In genomic region chr17:79356071-79356601, GRCm38 (mm10) we compare ENCODE assay signal across 8 mouse cellular contexts. TPM values are rescaled to one million over a fixed set of nuclear protein-coding genes. Genes with fewer than 3 reads are reported as not detected.
A peak's percentile ranks its signal among the peaks of the same experiment; 100 is the strongest.
DNase-seq lines count a peak whose midpoint lies in the region; ATAC-seq and TF ChIP-seq lines count a peak whose summit lies in the region.

No protein-coding gene starts in this region.

- H3K4me2 ChIP-seq in stomach, embryonic 15.5 days, result peak overlapping the region; percentile 100

- H3K9me3 ChIP-seq in stomach, embryonic 15.5 days, result no peaks in the 10 kb centered on the region

- peak; percentile 19 for DNase-seq in adrenal gland, adult 8-10 months
- DNase-seq in adrenal gland, postnatal 4 days (ENCODE audit: low spot score in 2 of 2), result no peak
- peak; percentile 31 for DNase-seq in CD4-positive, CD25-positive, alpha-beta regulatory T cell, adult 2 months (ENCODE audit: low read depth, low spot score)
- no peak for DNase-seq in ovary, adult 18-20 months (ENCODE audit: low spot score)

- peak; percentile 7 for ATAC-seq in inflammation-experienced regulatory T-cells, adult 6 months
- ATAC-seq in megakaryocyte, adult 5-6 weeks (ENCODE audit: poor library complexity, severe bottlenecking), result peak; percentile 1; the same call in 1 of the 2 replicates
- ATAC-seq in stomach, embryonic 15.5 days (ENCODE audit: insufficient read depth, low FRiP score, low read depth), result peak; percentile 9; the same call in 1 of the 2 replicates

- H3K9ac ChIP-seq in stomach, embryonic 15.5 days, result 0 out of 2 replicates have a peak overlapping the region, but pooled peaks have one; percentile 54

- no peak for TF ChIP-seq POLR2A in embryonic fibroblast, embryonic 13.5 days (IDR thresholded peaks at IDR 0.05; ENCODE audit: low read depth, low read length)

- H3K27me3 ChIP-seq in stomach, embryonic 15.5 days (replicated peaks), result no peaks in the 10 kb centered on the region

- no peak overlapping the region for H3K27ac ChIP-seq in embryonic fibroblast, embryonic 13.5 days (ENCODE audit: insufficient read depth, low read length)
- H3K27ac ChIP-seq in stomach, embryonic 15.5 days, result peak overlapping the region; percentile 87

- no peaks in the 10 kb centered on the region for H3K36me3 ChIP-seq in stomach, embryonic 15.5 days

- peaks cover 10% of the 10 kb centered on the region; the same call in 1 of the 2 replicates for H3K4me1 ChIP-seq in embryonic fibroblast, embryonic 13.5 days (ENCODE audit: control insufficient read depth, insufficient read depth, low read length)
- H3K4me1 ChIP-seq in stomach, embryonic 15.5 days, result peaks cover 3% of the 10 kb centered on the region; the same call in 1 of the 2 replicates

- WGBS in stomach, embryonic 15.5 days, result 9% methylated on average over 24 of the region's 24 CpGs

- TF ChIP-seq CTCF in embryonic fibroblast, embryonic 13.5 days (IDR thresholded peaks at IDR 0.05; ENCODE audit: borderline replicate concordance, insufficient read depth, low read length), result no peak

- H3K4me3 ChIP-seq in embryonic fibroblast, embryonic 13.5 days (ENCODE audit: insufficient read depth, low read length), result peak overlapping the region; percentile 88
- H3K4me3 ChIP-seq in stomach, embryonic 15.5 days (replicated peaks), result peak overlapping the region; percentile 65

RNA-seq across cellular contexts. Expression of gene Cdc42ep3, which starts 1.2 kb away (rescaled TPM):
- 10 to 100 TPM in 2 of 4 experiments, 1 to 10 TPM in 2; 9.0 to 16.0 (median 11.8) TPM for total RNA-seq in adrenal gland, adult 8-10 months (2022)
- total RNA-seq in adrenal gland, postnatal 4 days (2021), result 10 to 100 TPM; 18.1 to 18.5 TPM
- polyA plus RNA-seq in embryonic fibroblast, embryonic 13.5 days (2011; ENCODE audit: insufficient read length, low read depth, missing spikeins), result 102 and 120 TPM in 2 replicates
- 10 to 100 TPM; 37.0 to 40.4 (median 39.4) TPM for polyA plus RNA-seq in inflammation-experienced regulatory T-cells, adult 6 months (2017; shearing (Covaris generic))
- 70.3 and 75.4 TPM in 2 replicates for total RNA-seq in megakaryocyte, adult 5-6 weeks (2015)
- total RNA-seq in megakaryocyte, adult 5-6 weeks (2017), result 170 and 190 TPM in 2 replicates
- polyA plus RNA-seq in stomach, embryonic 15.5 days (2015; fragmentation: Nextera tagmentation; extraction: Ambion mirVana), result 58.9 and 60.1 TPM in 2 replicates

Comparison
In these comparisons a context has a peak if more than half of its experiments do, and no peak if none do; other contexts are left out.
1. DNase-seq: peak in adrenal gland, adult 8-10 months (single experiment) and CD4-positive, CD25-positive, alpha-beta regulatory T cell, adult 2 months (single experiment); none in adrenal gland, postnatal 4 days (0 of 2) and ovary, adult 18-20 months (single experiment).
2. Peak in every context shown above with its lines, with median percentiles within 50 percentile points of each other: ATAC-seq.